Mouse (Mus musculus) kidney, postnatal 36 days (tissue): ENCODE results near the gene Ltn1.

Experiments
- DNase-seq, 2 experiments: peaks; one replicate each; pipeline ENCODE4 v3.0.0; 2021 to 2022; ENCODE audit warnings: mixed read lengths in 2 of 2

Ltn1 gene

DNA sequence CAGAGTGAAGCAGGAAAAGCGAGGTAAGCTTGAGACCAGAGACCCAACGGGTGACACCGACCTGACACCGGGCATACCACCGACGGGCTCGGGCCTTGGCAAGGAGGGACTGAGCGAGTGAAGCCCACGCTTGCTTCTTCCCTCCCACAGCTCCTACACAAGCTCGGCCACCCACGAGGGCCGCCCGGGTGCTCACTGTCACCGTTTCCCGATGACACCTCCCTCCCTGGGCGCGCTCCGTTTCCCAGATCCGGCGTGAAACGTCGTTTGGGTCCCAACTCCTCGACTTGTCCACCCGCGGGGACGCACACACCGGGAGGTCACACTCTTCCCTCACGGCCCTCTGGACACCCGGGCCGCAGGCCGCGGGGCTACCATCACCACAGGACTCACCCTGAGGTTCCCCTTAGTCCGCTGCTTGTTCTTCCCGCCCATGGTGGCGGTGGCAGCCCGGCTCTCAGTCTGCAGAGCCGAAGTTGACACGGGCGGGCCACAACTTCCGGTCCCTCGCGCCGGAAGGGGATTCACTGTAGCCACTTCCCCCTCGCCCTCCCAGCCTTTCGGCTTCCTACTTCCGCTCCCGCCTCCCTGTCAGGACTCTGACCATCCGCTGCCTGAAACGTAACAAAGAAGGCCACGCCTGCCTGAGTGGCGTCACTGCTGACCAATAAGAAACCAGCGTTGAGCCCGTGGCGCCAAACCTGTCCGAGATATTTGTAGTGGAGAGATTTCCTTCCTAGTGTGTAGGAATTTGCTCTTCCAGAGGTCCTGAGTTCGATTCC is at the start of gene Ltn1:
Gene Ltn1 (minus strand): TSS at position 580 of the 782 bp plus-strand sequence.
- peak; percentile 99 for DNase-seq

DNA sequence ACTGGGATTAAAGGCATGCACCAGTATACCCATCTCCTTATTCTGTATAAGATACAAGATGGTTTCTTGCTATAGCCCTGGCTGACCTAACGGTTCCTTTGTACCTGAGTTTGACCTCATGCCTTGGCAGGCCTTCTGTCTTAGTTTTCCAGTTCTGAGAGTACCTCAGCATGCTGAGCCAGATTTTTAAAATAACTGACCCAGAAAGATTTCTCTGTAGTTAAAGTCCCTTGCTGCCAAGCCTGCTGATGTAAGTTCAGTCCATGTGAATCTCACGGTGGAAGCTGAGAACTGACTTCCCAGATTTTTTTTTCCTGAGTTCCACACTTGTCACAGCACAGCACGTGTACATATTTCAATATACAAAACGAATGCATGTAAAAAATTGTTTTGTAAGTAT is 38.2 kb upstream of the Ltn1 start:
- DNase-seq: no peak

DNA sequence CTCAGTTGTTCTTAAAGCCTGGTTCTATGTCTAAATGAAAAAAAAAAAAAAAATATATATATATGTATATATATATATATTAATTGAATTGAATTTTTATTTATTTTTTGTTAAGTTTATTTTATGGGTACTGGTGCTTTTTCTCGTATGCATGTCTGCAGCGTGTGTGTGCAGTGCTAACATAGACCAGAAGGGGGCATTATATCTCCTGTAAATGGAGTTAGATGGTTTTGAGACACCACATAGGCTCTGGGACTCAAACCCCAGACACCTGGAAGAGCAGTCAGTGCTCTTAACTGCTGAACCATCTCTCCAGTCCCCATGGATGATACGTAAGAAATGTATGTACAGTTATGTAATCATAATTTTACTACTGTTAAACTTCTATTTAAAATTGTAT is 26.3 kb upstream of the Ltn1 start:
- no peak for DNase-seq

DNA sequence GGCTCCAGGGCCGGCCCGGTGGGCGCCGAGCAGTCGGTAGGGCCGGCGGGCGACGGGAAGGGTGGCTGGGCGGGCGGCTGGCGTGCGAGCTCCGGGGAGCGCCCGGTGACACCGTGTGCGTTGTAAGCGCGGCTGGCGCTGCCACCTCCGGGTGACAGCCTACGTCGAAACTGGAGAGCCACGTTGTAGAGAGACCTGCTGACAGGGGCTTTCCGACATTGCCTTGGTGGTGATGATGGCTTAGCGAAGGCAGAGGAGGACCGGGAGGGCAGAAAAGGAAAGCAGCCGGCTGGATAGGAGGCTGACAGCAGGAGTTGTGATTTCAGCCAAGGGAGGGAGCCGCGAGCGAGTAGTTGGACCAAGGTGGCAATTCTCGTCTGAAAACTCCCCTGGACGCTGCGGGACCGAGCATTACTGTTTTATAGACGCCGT is 22.8 kb upstream of the Ltn1 start:
- peak in 1 of 2 experiments; percentile 7 for DNase-seq

DNA sequence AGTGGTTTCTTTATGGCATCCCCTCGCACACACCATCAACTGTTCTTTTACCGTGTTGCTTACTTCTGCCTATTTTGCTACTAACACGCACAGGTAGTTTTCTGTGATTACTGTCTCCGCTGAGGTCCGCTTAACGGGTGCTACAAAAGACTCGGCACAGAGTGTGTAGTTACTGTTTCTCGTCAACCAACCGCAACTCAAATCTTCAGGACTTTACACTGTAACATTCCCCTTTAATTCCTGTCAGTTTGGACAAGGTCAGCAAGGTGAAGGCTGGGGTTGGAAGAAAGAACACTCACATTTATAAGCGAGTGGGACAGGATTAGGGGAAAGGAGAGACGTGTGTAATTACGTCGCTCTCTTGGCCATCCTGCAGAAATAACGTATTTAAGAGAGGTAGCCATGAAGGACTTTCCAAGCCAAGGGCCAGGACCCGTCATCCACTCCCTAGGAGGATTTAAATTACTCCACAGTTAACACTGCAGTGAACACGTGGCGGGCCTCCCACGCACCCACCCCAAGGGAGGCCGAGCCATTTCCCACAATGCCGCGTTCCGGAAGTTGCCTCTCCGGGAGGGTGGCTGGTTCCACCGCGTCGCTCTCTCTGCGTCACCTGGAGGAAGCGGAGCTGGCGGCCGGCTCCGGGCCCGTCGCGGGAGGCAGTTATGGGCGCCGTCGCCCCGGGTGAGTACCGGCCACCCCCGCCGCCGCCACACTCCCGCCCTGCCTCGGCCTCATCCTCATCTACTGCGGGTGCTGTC is 22.2 kb upstream of the Ltn1 start, which contains the start of gene Usp16:
Gene Usp16 (plus strand): TSS at position 285 of the 761 bp plus-strand sequence.
- peak; percentile 93 to 95 for DNase-seq

DNA sequence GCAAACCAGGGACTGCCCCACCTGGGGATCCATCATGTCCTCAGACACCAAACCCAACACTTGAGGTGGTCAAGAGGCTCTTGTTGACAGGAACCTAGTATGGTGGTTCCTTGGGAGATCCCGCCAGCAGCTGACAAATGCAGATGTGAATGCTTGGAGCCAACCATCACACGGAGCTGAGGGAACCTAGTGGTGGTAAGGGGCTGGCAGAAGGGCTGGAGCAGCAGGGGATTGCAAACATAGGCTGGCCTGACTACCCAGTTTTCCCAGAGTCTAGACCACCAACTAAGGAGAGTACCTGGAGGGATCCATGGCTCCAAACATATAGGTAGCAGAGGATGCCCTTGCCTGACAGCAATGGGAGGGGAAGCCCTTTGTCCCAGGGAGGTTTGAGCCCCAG is 20.8 kb upstream of the Ltn1 start:
- no peak for DNase-seq

DNA sequence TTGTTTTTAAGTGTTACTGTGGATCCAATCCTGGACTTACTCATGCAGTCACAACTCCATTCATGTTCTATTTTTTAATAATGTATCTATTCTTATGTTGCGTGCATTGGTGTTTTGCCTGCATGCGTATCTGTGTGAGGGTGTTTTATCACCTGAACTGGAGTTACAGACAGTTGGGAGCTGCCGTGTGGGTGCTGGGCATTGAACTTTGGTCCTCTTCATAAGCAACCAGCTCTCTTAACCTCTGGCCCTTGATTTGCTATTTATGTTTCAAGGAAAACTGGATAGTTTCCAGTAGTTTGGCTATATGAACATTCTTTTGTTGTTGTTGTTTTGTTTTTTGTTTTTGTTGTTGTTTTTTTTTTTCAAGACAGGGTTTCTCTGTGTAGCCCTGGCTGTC is 13.1 kb upstream of the Ltn1 start:
- DNase-seq: no peak

DNA sequence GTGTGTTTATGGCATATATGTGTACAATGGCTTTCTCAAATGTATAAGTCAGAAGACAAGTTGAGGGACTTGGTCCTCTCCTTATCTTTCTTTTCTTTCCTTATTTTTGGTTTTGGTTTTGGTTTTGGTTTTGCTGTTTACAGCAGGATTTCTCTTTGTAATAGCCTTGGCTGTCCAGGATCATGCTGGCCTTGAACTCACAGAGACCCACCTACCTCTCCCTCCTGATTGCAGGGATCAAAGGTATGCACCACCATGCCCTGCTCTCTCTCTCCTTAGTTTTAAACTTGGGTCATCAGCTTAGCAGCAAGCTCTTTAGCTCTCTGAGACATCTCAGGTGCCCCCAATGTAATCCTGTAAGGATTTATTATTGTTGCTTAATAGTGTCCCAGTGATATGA is 12.7 kb upstream of the Ltn1 start:
- no peak for DNase-seq

DNA sequence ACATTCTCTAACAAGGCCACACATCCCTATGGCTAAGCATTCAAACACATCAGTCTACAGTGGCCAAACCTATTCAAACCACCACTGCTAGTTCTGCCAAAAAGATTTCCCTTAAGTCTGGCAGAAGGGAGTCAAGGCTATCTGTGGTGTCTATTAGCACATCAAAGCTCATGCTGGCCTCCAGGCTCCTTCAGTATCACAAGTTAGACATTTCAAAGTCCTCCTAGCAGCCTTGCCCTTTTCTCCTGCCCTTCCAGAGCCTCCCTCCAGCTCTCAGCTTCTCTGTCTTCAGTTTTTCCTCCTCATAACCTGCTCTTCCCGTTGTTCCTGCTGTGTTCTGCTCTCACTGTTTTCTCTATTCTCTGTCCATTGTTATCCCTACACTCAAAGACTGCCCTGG is 11.7 kb upstream of the Ltn1 start:
- DNase-seq: no peak

DNA sequence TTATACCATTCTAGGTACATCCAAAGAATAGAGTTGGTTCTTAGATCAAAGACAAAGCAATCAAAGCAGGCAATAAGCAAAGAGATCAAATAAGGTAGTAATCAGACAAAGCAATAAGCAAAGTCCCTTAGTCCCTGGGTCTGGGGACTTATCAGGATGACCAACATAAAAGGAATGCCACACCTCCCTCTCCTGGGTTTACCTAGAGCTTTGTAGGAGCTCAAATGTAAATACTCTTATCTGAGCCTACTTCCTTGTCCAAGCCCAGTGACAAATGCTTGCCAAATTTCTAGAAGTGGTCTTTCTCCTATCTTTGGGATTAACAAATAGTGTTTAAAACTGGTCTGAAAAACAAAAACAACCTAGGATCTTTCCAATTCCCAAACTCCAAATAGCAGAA is 10.8 kb upstream of the Ltn1 start:
- DNase-seq: no peak

DNA sequence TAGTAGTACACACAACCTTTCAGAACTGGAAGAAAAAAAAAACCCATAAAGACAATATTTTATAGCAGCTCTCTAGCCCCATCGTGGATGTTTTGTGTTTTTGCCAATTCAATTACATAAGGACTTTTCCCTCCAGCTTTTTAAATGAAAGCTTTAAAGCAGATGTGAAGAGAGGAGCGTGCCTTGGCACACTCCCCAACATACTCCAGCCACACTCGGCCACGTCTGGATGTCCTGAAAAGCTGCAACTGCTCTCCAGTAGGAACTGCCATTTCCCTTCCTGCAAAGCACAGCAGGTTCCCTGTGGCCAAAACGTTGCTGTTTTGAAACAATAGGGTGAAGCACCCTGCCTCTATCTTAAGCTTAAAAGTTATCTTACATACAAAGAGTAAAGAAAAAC is 9.9 kb upstream of the Ltn1 start:
- DNase-seq: no peak

DNA sequence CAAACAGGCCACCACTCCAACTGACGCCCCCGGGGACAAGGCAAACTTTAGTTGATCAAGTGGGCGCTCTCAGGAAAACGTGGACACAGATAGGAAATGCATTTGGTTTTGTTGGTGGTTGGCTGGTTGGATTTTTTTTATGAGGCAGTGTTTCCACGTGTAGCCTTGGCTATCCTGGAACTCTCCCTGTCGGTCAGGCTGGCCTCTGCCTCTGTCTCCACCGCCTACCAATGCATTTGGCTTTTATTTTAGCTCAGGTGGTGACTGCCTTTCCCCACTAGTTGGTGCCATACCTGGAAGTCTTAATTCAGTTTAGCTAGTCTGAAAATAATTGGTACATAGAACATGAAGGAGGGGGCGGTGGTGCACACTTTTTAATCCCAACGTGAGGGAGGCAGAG is 8.7 kb upstream of the Ltn1 start:
- DNase-seq: peak; percentile 47 to 51

DNA sequence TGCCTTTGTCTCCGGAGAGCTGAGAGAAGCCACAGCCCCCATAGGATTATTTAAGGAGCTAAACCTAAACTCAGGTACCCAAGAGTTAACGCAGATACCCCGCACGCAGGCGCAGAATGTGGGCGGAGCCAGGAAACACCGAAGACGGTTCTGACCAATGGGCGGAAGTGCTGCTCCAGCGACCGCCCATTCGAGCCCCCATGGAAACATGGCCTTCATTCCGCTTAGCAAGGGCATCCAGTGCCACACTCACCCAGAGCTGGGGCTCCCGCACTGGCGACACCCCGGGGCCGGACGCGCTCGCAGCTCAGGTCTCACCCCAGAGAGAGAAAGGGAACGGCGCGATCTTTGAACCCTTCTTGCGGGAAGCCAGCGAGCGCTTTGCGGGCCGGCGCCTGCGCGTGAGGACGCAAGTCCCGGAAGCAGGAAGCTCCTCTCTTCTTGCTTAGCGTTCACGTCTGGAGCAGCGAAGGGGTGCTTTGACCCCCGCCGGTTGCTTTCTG is 7.8 kb upstream of the Ltn1 start, which contains the start of gene Rwdd2b:
Gene Rwdd2b (minus strand): TSS at position 390 of the 503 bp plus-strand sequence.
- peak; percentile 95 to 97 for DNase-seq

DNA sequence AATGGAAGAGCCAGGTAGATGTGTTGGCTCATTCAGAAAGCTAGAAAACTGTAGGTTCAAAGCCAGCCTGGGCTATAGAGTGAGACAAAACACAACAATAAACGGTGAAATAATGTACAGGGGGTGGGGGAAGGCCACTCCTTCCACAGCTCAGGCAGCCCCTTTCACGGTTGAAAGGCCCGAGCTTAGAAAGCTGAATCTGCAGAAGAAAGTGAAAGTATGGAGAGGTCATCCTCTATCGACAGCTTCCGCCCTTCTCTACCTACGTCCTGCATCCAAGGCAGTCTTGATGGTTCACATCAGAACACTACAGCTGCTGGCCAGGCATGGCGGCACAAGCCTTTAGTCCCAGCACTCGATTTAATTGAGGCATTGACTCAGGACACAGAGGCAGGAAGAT is 6.3 kb upstream of the Ltn1 start:
- no peak for DNase-seq

DNA sequence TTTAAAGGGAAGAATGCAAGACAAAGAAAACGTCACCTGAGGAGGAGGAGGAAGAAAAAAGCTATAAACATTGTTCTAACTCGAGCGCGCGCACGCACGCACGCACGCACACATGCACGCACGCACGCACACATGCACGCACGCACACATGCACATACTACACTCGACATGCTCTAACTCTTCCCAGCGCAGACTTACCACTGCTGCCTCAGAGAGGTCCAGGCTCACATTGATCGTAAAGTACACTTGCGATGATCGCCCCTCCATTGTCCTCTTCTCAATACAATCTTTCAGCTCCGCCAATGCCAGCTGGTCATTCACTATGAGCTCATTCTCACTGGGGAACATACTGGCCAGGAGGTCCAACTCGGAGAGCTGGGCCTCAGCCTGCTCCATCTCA is 4.7 kb upstream of the Ltn1 start:
- DNase-seq: no peak

DNA sequence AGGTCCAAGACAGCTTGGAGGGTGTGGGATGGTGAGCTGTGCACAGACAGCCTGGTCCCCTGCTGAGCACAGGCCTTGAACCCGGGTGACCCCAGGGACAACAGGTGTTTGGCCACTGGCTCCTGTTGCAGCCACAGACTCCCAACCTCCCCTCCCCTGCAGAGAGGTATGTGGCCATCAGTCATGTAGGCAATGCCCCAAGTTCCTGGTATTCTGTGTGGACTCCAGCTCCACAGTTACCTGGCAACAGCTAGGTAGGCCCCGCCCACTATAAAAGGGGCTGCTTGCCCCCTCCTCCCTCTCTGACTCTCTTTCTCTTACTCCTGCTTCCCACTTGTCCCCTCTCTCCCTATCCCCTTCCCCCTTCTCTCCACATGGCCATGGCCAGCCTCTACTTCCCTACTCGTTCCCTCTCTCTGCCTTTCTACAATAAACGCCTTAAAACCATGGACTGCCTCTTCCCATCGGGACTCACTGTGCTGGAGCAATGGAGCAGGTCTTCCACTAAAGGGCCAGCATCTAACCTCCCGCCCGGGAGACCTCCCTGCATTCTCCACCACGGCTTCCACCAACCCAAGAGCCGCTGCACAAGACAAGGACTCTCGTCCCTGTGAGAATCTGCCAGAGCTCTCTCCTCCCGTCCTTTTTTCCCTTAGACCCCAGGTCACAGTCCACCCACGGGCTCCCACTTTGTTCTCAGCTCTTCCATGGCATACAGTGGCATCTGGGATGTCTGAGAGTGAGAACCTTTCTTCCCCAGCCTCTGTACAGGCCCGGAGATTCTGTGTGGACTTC is 3.2 kb upstream of the Ltn1 start:
- peak; percentile 18 to 44 for DNase-seq

DNA sequence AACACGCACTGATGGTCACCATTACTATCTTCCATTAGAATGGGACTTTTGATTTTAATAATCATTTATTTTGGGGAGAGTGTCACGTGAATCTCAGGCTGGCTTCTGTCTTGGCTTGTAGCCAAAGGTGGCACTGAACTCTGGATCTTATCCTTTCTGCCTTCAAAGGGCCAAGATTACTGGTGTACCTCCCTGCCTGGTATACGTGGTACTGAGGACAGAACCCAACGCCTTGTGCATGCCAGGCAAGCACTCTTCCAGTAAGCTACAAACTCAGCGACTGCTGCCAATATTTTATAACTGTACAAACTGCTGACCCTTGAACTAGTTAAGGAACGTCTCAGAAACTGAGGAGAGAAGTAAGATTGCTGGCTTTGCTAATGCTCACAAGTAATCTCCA is 2.5 kb upstream of the Ltn1 start:
- peak; percentile 56 to 66 for DNase-seq

DNA sequence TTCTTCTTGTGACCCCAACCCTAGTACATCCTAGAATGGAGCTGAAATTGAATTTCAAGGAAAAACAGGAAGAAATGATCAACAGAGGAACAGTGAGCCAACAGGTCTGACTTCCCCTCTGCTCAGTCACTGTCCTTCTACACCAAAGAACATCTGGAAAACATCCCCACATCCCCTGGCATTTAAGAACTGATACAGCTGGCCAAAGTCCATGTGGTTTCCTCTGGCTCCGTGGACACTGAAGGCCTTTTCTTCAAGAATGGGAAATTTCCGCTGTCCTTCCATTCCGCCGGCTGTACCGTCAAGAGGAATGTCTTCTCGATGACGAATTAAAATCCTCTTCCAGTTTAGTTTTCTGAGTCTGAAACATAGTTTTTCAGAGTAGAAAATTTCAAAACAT is 1.9 kb upstream of the Ltn1 start:
- no peak for DNase-seq

DNA sequence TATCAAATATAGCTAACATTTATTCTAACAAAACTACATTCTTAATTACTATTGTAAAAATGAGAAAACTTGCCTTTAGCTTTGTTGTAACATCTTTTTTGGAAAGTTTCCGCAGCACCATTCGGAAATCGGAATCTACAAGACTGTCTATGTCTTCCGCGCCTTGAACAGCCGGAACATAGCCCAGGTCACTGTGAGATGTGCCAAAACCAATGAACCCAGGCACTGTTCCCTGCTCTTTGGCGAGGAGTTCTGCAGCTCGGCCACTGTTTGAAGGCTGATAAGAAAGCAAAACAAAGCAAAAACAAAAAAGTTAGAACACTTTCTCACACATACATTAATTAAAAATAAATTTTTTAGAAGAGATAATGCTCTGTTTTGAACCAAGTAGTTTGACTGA is 4.9 kb downstream of the Ltn1 start:
- no peak for DNase-seq

DNA sequence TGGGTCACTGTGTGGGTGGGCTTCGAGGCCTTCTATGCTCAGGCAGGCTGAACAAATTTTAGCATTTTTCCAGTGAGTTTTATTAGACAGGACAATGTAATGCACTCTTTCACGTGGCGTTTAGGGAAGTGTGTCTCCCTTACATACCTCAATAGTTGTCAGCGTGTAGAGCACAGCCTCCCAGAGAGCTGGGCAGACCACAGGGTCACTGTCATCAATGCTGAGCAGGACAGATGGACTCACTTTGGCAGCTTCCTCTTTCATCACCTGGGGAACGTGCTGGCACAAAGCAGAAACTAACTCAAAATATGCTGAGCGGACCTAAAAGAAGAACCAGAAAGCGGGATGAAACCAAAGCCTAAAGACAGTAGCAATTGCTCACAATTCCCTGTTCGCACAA is 11.8 kb downstream of the Ltn1 start:
- DNase-seq: no peak

DNA sequence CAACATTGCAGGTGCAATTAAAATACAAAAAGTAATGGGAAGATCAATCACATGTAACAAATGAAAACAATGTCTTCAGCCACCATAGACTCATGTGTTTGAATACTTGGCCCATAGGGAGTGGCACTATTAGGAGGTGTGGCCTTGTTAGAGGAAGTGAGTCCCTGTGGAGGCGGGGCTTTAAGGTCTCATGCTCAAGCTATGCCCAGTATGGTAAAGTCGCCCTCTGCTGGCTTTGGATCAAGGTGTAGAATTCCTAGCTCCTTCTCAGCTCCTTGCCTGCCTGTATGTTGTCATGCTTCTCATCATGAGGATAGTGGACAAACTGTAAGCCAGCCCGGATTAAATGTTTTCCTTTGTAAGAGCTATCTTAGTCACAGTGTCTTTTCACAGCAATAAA is 27.4 kb downstream of the Ltn1 start:
- peak; percentile 29 to 45 for DNase-seq

DNA sequence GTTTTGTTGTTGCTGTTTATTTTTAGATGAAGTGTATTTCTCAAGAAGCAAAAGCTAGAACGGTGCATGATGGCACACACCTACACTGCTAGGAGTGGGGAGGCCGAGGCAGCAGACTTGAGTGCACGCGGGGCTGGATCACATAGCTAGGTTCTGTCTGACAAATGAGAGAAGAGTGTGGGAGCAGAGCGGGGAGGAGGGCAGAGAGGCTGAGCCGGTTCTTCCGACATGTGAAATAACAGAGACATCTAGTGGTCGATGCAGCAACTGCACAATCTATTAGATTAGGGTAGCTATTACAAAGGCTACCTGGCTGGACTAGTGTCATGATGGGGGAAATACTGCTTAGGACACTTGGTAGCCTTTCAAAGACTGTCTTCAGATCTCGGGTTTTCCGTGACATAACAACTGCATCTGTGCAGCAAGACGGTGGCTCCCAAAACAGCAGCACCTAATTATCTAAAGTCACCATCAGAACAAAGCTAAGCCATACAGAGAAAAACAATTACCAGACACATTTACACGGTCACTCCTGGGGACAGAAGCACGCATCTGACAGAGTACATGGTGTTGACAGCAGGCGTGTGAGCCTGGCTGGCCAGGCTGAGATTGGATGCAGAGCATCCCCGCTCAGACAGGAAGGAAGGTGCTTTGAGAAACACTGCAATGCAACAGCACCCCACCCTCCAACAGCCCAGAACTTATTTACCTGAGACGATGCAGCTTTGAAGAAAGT is 38.4 kb downstream of the Ltn1 start:
- DNase-seq: peak; percentile 77 to 82
